Mouse (Mus musculus) cortical plate, adult 2 months (tissue): ENCODE measurements around the gene Zswim4.

Experiments
- CTCF ChIP-seq: fragments of 200-500 bp; IDR thresholded peaks from 2 replicates; pipeline ENCODE4 v1.5.1; 2011; ENCODE audit warnings: mild to moderate bottlenecking, control low read depth, low read length; ENCODE audit not compliant: insufficient read depth; ENCODE audit errors: extremely low read depth
- POLR2A ChIP-seq: fragments of 200-500 bp; IDR thresholded peaks from 2 replicates; pipeline ENCODE4 v1.6.1; 2011; ENCODE audit warnings: mild to moderate bottlenecking, low read length, control low read depth; ENCODE audit not compliant: insufficient read depth; ENCODE audit errors: extremely low read depth

DNA sequence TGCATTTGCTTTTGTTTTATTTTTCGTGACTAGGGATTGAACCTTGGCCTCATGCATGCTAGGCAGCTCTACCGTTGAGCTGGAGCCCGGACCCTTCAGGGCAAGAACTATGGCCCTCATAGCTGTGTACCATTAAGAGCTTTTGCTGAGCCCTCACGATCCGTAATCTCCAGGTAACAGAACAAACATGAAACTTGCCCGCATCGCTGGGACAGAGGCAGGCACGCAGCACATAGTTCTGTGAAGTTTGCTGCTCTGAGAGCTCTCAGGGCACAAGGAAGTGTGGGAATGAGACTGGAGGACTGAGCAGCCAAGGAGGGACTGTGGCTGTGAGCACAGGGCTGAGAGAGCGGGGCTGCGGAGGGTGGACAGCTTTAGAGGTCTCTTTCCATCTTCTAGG lies 48.2 kb downstream of the Zswim4 start:
- TF ChIP-seq CTCF (no peak), POLR2A (no peak)
